Mouse (Mus musculus): ENCODE data around the gene Lmo4. TPM values are rescaled to one million over a fixed set of nuclear protein-coding genes. Genes with fewer than 3 reads are reported as not detected.

Gene Lmo4
- polyA plus RNA-seq, 1 experiment: 38.9 TPM

GRCm38 (mm10) chr3:144162156-144162555, 42.9 kb downstream of the Lmo4 start:
- no peak for DNase-seq (ENCODE audit: low read depth in 1 of 2, low spot score in 2 of 2)

GRCm38 (mm10) chr3:144161261-144161660, 43.8 kb downstream of the Lmo4 start:
- no peaks in the 10 kb centered on the region for H3K36me3 ChIP-seq (ENCODE audit: control insufficient read depth, insufficient read depth, low read length)
- no peak for TF ChIP-seq POLR2A (IDR thresholded peaks at IDR 0.05; ENCODE audit: low read depth, low read length)
- TF ChIP-seq CTCF (IDR thresholded peaks at IDR 0.05; ENCODE audit: extremely low read depth, insufficient read depth, insufficient read length, insufficient replicate concordance): no peak
- H3K4me1 ChIP-seq (ENCODE audit: control insufficient read depth, insufficient read depth, insufficient read length): no peaks in the 10 kb centered on the region
- DNase-seq (ENCODE audit: low read depth in 1 of 2, low spot score in 2 of 2): no peak
- 81% methylated on average over 2 of the region's 2 CpGs for WGBS
- no peaks in the 10 kb centered on the region for H3K27me3 ChIP-seq (ENCODE audit: control insufficient read depth, insufficient read depth, low read length)
- no peak overlapping the region for H3K4me3 ChIP-seq (ENCODE audit: extremely low read depth, insufficient read depth, insufficient read length)
- H3K27ac ChIP-seq (ENCODE audit: insufficient read depth, low read length): no peak overlapping the region

More at GRCm38 (mm10) chr3:144162156-144162555, 42.9 kb downstream of the Lmo4 start:
- TF ChIP-seq CTCF (IDR thresholded peaks at IDR 0.05; ENCODE audit: extremely low read depth, insufficient read depth, insufficient read length, insufficient replicate concordance): no peak
- TF ChIP-seq POLR2A (IDR thresholded peaks at IDR 0.05; ENCODE audit: low read depth, low read length): no peak
- H3K4me1 ChIP-seq (ENCODE audit: control insufficient read depth, insufficient read depth, insufficient read length): no peaks in the 10 kb centered on the region
- H3K27ac ChIP-seq (ENCODE audit: insufficient read depth, low read length): no peak overlapping the region
- 87% methylated on average over 8 of the region's 8 CpGs for WGBS
- no peak overlapping the region for H3K4me3 ChIP-seq (ENCODE audit: extremely low read depth, insufficient read depth, insufficient read length)
- H3K27me3 ChIP-seq (ENCODE audit: control insufficient read depth, insufficient read depth, low read length): no peaks in the 10 kb centered on the region
- no peaks in the 10 kb centered on the region for H3K36me3 ChIP-seq (ENCODE audit: control insufficient read depth, insufficient read depth, low read length)

- WGBS: 72% methylated on average over 3 of the region's 3 CpGs
- H3K27me3 ChIP-seq (ENCODE audit: control insufficient read depth, insufficient read depth, low read length): no peaks in the 10 kb centered on the region
- TF ChIP-seq POLR2A (IDR thresholded peaks at IDR 0.05; ENCODE audit: low read depth, low read length) (no peak), CTCF (IDR thresholded peaks at IDR 0.05; ENCODE audit: extremely low read depth, insufficient read depth, insufficient read length, insufficient replicate concordance) (no peak)
- no peak for DNase-seq (ENCODE audit: low read depth in 1 of 2, low spot score in 2 of 2)
- no peaks in the 10 kb centered on the region for H3K4me1 ChIP-seq (ENCODE audit: control insufficient read depth, insufficient read depth, insufficient read length)
- H3K36me3 ChIP-seq (ENCODE audit: control insufficient read depth, insufficient read depth, low read length): no peaks in the 10 kb centered on the region
- no peak overlapping the region for H3K27ac ChIP-seq (ENCODE audit: insufficient read depth, low read length)
- H3K4me3 ChIP-seq (ENCODE audit: extremely low read depth, insufficient read depth, insufficient read length): no peak overlapping the region
Measured at GRCm38 (mm10) chr3:144155746-144156145, 49.3 kb downstream of the Lmo4 start.

GRCm38 (mm10) chr3:144153395-144153794, 51.6 kb downstream of the Lmo4 start:
- no peaks in the 10 kb centered on the region for H3K27me3 ChIP-seq (ENCODE audit: control insufficient read depth, insufficient read depth, low read length)
- 31% methylated on average over 2 of the region's 2 CpGs for WGBS
- no peaks in the 10 kb centered on the region for H3K4me1 ChIP-seq (ENCODE audit: control insufficient read depth, insufficient read depth, insufficient read length)
- H3K36me3 ChIP-seq (ENCODE audit: control insufficient read depth, insufficient read depth, low read length): no peaks in the 10 kb centered on the region
- H3K4me3 ChIP-seq (ENCODE audit: extremely low read depth, insufficient read depth, insufficient read length): no peak overlapping the region
- DNase-seq (ENCODE audit: low read depth in 1 of 2, low spot score in 2 of 2): no peak
- TF ChIP-seq CTCF (IDR thresholded peaks at IDR 0.05; ENCODE audit: extremely low read depth, insufficient read depth, insufficient read length, insufficient replicate concordance): no peak
- no peak for TF ChIP-seq POLR2A (IDR thresholded peaks at IDR 0.05; ENCODE audit: low read depth, low read length)
- no peak overlapping the region for H3K27ac ChIP-seq (ENCODE audit: insufficient read depth, low read length)

GRCm38 (mm10) chr3:144151001-144151400, 54.0 kb downstream of the Lmo4 start:
- no peaks in the 10 kb centered on the region; the same call in 1 of the 2 replicates for H3K4me1 ChIP-seq (ENCODE audit: control insufficient read depth, insufficient read depth, insufficient read length)
- TF ChIP-seq POLR2A (IDR thresholded peaks at IDR 0.05; ENCODE audit: low read depth, low read length): no peak
- TF ChIP-seq CTCF (IDR thresholded peaks at IDR 0.05; ENCODE audit: extremely low read depth, insufficient read depth, insufficient read length, insufficient replicate concordance): no peak
- 64% methylated on average over 6 of the region's 6 CpGs for WGBS

GRCm38 (mm10) chr3:144148234-144148633, 56.8 kb downstream of the Lmo4 start:
- TF ChIP-seq POLR2A (IDR thresholded peaks at IDR 0.05; ENCODE audit: low read depth, low read length) (no peak), CTCF (IDR thresholded peaks at IDR 0.05; ENCODE audit: extremely low read depth, insufficient read depth, insufficient read length, insufficient replicate concordance) (no peak)
- H3K27ac ChIP-seq (ENCODE audit: insufficient read depth, low read length): no peak overlapping the region
- no peak for DNase-seq (ENCODE audit: low read depth in 1 of 2, low spot score in 2 of 2)
- no peaks in the 10 kb centered on the region for H3K27me3 ChIP-seq (ENCODE audit: control insufficient read depth, insufficient read depth, low read length)
- H3K36me3 ChIP-seq (ENCODE audit: control insufficient read depth, insufficient read depth, low read length): no peaks in the 10 kb centered on the region
- no peak overlapping the region for H3K4me3 ChIP-seq (ENCODE audit: extremely low read depth, insufficient read depth, insufficient read length)
- no peaks in the 10 kb centered on the region; the same call in 1 of the 2 replicates for H3K4me1 ChIP-seq (ENCODE audit: control insufficient read depth, insufficient read depth, insufficient read length)
- WGBS: 95% methylated on average over 3 of the region's 3 CpGs

More at GRCm38 (mm10) chr3:144151001-144151400, 54.0 kb downstream of the Lmo4 start:
- Histone ChIP-seq H3K4me3 (ENCODE audit: extremely low read depth, insufficient read depth, insufficient read length) (no peak overlapping the region), H3K27me3 (ENCODE audit: control insufficient read depth, insufficient read depth, low read length) (no peaks in the 10 kb centered on the region), H3K27ac (ENCODE audit: insufficient read depth, low read length) (no peak overlapping the region), H3K36me3 (ENCODE audit: control insufficient read depth, insufficient read depth, low read length) (no peaks in the 10 kb centered on the region)
- no peak for DNase-seq (ENCODE audit: low read depth in 1 of 2, low spot score in 2 of 2)

- H3K4me3 ChIP-seq (ENCODE audit: extremely low read depth, insufficient read depth, insufficient read length): no peak overlapping the region
- H3K4me1 ChIP-seq (ENCODE audit: control insufficient read depth, insufficient read depth, insufficient read length): no peaks in the 10 kb centered on the region; the same call in 1 of the 2 replicates
- 92% methylated on average over 3 of the region's 3 CpGs for WGBS
- no peak for DNase-seq (ENCODE audit: low read depth in 1 of 2, low spot score in 2 of 2)
- no peak overlapping the region for H3K27ac ChIP-seq (ENCODE audit: insufficient read depth, low read length)
- no peaks in the 10 kb centered on the region for H3K27me3 ChIP-seq (ENCODE audit: control insufficient read depth, insufficient read depth, low read length)
- no peaks in the 10 kb centered on the region for H3K36me3 ChIP-seq (ENCODE audit: control insufficient read depth, insufficient read depth, low read length)
- TF ChIP-seq CTCF (IDR thresholded peaks at IDR 0.05; ENCODE audit: extremely low read depth, insufficient read depth, insufficient read length, insufficient replicate concordance) (no peak), POLR2A (IDR thresholded peaks at IDR 0.05; ENCODE audit: low read depth, low read length) (no peak)
Measured at GRCm38 (mm10) chr3:144147244-144147643, 57.8 kb downstream of the Lmo4 start.

Measured in spleen, adult 2 months (tissue).